Mouse (Mus musculus) stomach, postnatal 0 days (tissue): ENCODE measurements around the gene 1700037H04Rik.

Experiments
- CTCF ChIP-seq: IDR thresholded peaks from 2 replicates; pipeline ENCODE4 v1.5.1; 2016; ENCODE audit warnings: antibody characterized with exemption, low read depth, mild to moderate bottlenecking, moderate library complexity
- EP300 ChIP-seq: optimal IDR thresholded peaks from 2 replicates; pipeline ENCODE3; 2016; ENCODE audit warnings: antibody characterized with exemption

GRCm38 (mm10) chr2:131160671-131161111 lies 810 bp upstream of the 1700037H04Rik start:
- TF ChIP-seq CTCF (peak; percentile 69), EP300 (no peak)
